Mouse (Mus musculus) left cerebral cortex, postnatal 36 days (tissue): Measurements from ENCODE around the gene Sprr2a2. TPM values are rescaled to one million over a fixed set of nuclear protein-coding genes. Genes with fewer than 3 reads are reported as not detected.
"Not testable (repeated sequence)": the region's sequence is repeated elsewhere in the genome, so short reads cannot be mapped to it uniquely, and the experiment has no call there.

Experiments
- DNase-seq, 2 experiments: peaks; one replicate each; pipeline ENCODE4 v3.0.0; 2021 to 2022; ENCODE audit warnings: low spot score in 2 of 2, mixed read lengths in 1 of 2
- intact Hi-C: fragments of 180-260 bp; cut with DNase I; formaldehyde crosslinking; loops from one replicate; pipeline ENCODE4 v1.15.1; 2025
- total RNA-seq, 2 experiments: library from RNA; stranded (reverse); gene quantifications; 2 replicates each; pipeline ENCODE4 v1.2.3; 2021

The Sprr2a2 gene
- total RNA-seq, 2 experiments from 2014 or later = not detected

- DNase-seq, intact Hi-C loops: not testable (repeated sequence)
Measured at GRCm38 (mm10) chr3:92271414-92271985, 55.8 kb downstream of the Sprr2a2 start.

- intact Hi-C loops, DNase-seq: not testable (repeated sequence)
Measured at GRCm38 (mm10) chr3:92273504-92273903, 57.8 kb downstream of the Sprr2a2 start.

GRCm38 (mm10) chr3:92274018-92274417 lies 58.3 kb downstream of the Sprr2a2 start:
- DNase-seq, intact Hi-C loops: not testable (repeated sequence)

- DNase-seq, intact Hi-C loops: not testable (repeated sequence)
Measured at GRCm38 (mm10) chr3:92279663-92280062, 63.9 kb downstream of the Sprr2a2 start.

- DNase-seq, intact Hi-C loops: not testable (repeated sequence)
Measured at GRCm38 (mm10) chr3:92280963-92281606, 65.4 kb downstream of the Sprr2a2 start.

- DNase-seq, intact Hi-C loops: not testable (repeated sequence)
Measured at GRCm38 (mm10) chr3:92285101-92285500, 69.4 kb downstream of the Sprr2a2 start, which contains the start of gene Sprr2a3. Gene Sprr2a3 (plus strand): TSS chr3:92285417.

- intact Hi-C loops, DNase-seq: not testable (repeated sequence)
Measured at GRCm38 (mm10) chr3:92288489-92288888, 72.8 kb downstream of the Sprr2a2 start.

Other genes starting within 250 kb of the Sprr2a2 start
- gene Pglyrp3, start 201.3 kb upstream of the Sprr2a2 start, total RNA-seq = not detected
- gene Lor, start 132.8 kb upstream of the Sprr2a2 start, total RNA-seq = 1 to 10 TPM; 1.0 to 2.8 TPM
- gene Prr9, start 92.0 kb upstream of the Sprr2a2 start, total RNA-seq = not detected
- gene Lelp1, start 73.2 kb upstream of the Sprr2a2 start, total RNA-seq = not detected
- gene Sprr2a1, start 121 bp upstream of the Sprr2a2 start, total RNA-seq = not detected
- gene Sprr2a3, start 69.5 kb downstream of the Sprr2a2 start, total RNA-seq = not detected
- gene Sprr2b, start 100.7 kb downstream of the Sprr2a2 start, total RNA-seq = not detected
- not detected for gene Sprr2d, start 123.2 kb downstream of the Sprr2a2 start, total RNA-seq
- gene Sprr2e, start 136.2 kb downstream of the Sprr2a2 start, total RNA-seq = not detected
- not detected for gene Sprr2f, start 149.3 kb downstream of the Sprr2a2 start, total RNA-seq
- gene Sprr2h, start 169.8 kb downstream of the Sprr2a2 start, total RNA-seq = not detected
- not detected for gene Sprr2i, start 192.1 kb downstream of the Sprr2a2 start, total RNA-seq
- not detected for gene Sprr2j-ps, start 202.2 kb downstream of the Sprr2a2 start, total RNA-seq
- gene Gm9774, start 213.5 kb downstream of the Sprr2a2 start, total RNA-seq = 1 to 10 TPM; 4.2 to 4.9 TPM
- gene Sprr2k, start 216.7 kb downstream of the Sprr2a2 start, total RNA-seq = not detected
- not detected for gene Sprr1b, start 222.9 kb downstream of the Sprr2a2 start, total RNA-seq
- not detected for gene Sprr3, start 242.8 kb downstream of the Sprr2a2 start, total RNA-seq